Mouse (Mus musculus) embryonic fibroblast, embryonic 13.5 days (primary cell): Measurements from ENCODE around the gene Ttc3.

ENCODE experiments used
- CTCF ChIP-seq: IDR thresholded peaks from 2 replicates; pipeline ENCODE4 v1.5.1; 2011; ENCODE audit warnings: mild to moderate bottlenecking, control low read depth, low read length, moderate library complexity, borderline replicate concordance; ENCODE audit not compliant: insufficient read depth
- POLR2A ChIP-seq: IDR thresholded peaks from 2 replicates; pipeline ENCODE4 v1.6.1; 2011; ENCODE audit warnings: low read depth, mild to moderate bottlenecking, control low read depth, low read length, moderate library complexity

GRCm38 (mm10) chr16:94468391-94468790 lies 98.0 kb downstream of the Ttc3 start:
- TF ChIP-seq POLR2A, result no peak
- TF ChIP-seq CTCF, result no peak
